Mouse (Mus musculus) limb, embryonic 14.5 days (tissue): ENCODE measurements at regions not wholly inside any gene's neighbourhood (a gene's known extent, or its start where the extent isn't known, plus 50 kb on each side); places are given as distances from the start of the nearest gene placed in this dataset. TPM values are rescaled to one million over a fixed set of nuclear protein-coding genes. Genes with fewer than 3 reads are reported as not detected.

Experiments used
- ATAC-seq: fragments of 200-750 bp; cut with Nextera tagmentation; 2 replicates; pipeline ENCODE4 v1.8.0; 2017; ENCODE audit warnings: low read depth, moderate number of reproducible peaks, moderate TSS enrichment; ENCODE audit not compliant: low FRiP score
- DNase-seq: peaks from one replicate; pipeline ENCODE4 v3.0.0-alpha.2; 2015; ENCODE audit warnings: low spot score
- H3K27ac ChIP-seq: fragments of 300-500 bp; sonication (generic); replicated peaks from 2 replicates; pipeline ENCODE4 v1.5.1; 2014; ENCODE audit warnings: low read depth, mild to moderate bottlenecking, low read length, moderate library complexity, mixed read lengths
- H3K27me3 ChIP-seq: fragments of 300-500 bp; sonication (generic); 2 replicates; pipeline ENCODE4 v1.6.1; 2014; ENCODE audit warnings: low read length, mixed read lengths; ENCODE audit not compliant: control insufficient read depth, insufficient read depth
- H3K36me3 ChIP-seq: fragments of 300-500 bp; sonication (generic); 2 replicates; pipeline ENCODE4 v1.6.1; 2014; ENCODE audit warnings: mild to moderate bottlenecking, low read length, moderate library complexity, mixed read lengths; ENCODE audit not compliant: control insufficient read depth, insufficient read depth
- H3K4me1 ChIP-seq: fragments of 300-500 bp; sonication (generic); 2 replicates; pipeline ENCODE4 v1.6.1; 2014; ENCODE audit warnings: antibody characterized with exemption, low read length, mixed read lengths; ENCODE audit not compliant: control insufficient read depth, insufficient read depth
- H3K4me2 ChIP-seq: fragments of 300-500 bp; sonication (generic); replicated peaks from 2 replicates; pipeline ENCODE4 v1.6.1; 2014; ENCODE audit warnings: low read depth, mild to moderate bottlenecking, low read length, moderate library complexity; ENCODE audit not compliant: severe bottlenecking
- H3K4me3 ChIP-seq: fragments of 300-500 bp; sonication (generic); replicated peaks from 2 replicates; pipeline ENCODE4 v1.5.1; 2014; ENCODE audit warnings: low read length
- H3K9ac ChIP-seq: fragments of 300-500 bp; sonication (generic); 2 replicates; pipeline ENCODE4 v1.6.1; 2014; ENCODE audit warnings: mild to moderate bottlenecking, low read depth, low read length, moderate library complexity; ENCODE audit not compliant: severe bottlenecking
- H3K9me3 ChIP-seq: fragments of 300-500 bp; sonication (generic); 2 replicates; pipeline ENCODE4 v1.6.1; 2016; ENCODE audit warnings: low read length; ENCODE audit not compliant: control insufficient read depth
- POLR2A ChIP-seq: fragments of 200-500 bp; IDR thresholded peaks from 2 replicates; pipeline ENCODE4 v1.8.0; 2012; ENCODE audit warnings: inconsistent platforms, mild to moderate bottlenecking, moderate library complexity, borderline replicate concordance; ENCODE audit not compliant: insufficient read depth, insufficient read length; ENCODE audit errors: extremely low read depth
- WGBS: fragments of 180-500 bp; shearing (Covaris S2); extraction: QIAGEN DNeasy Blood & Tissue Kit; methylation state at CpG from one replicate; pipeline ENCODE4 v1.1.7; 2014; 5-methylcytosine and 5-hydroxymethylcytosine counted together
- microRNA-seq: library from miRNA; unstranded; fragments of <30 nt; microRNA quantifications from one replicate; pipeline ENCODE4, GENCODE M21; 2016

- Histone ChIP-seq H3K27me3 (no peaks in the 10 kb centered on the region), H3K9me3 (no peaks in the 10 kb centered on the region), H3K9ac (no peak overlapping the region), H3K36me3 (no peaks in the 10 kb centered on the region), H3K4me1 (no peaks in the 10 kb centered on the region), H3K27ac (no peak overlapping the region), H3K4me2 (no peak overlapping the region), H3K4me3 (no peak overlapping the region)
- TF ChIP-seq POLR2A, result no peak
- ATAC-seq, result no peak
- WGBS, result 57% methylated on average over 2 of the region's 2 CpGs
- no peak for DNase-seq
These were observed 135.9 kb upstream of the Cr2 start for GRCm38 (mm10) chr1:195312426-195312825.

DNA sequence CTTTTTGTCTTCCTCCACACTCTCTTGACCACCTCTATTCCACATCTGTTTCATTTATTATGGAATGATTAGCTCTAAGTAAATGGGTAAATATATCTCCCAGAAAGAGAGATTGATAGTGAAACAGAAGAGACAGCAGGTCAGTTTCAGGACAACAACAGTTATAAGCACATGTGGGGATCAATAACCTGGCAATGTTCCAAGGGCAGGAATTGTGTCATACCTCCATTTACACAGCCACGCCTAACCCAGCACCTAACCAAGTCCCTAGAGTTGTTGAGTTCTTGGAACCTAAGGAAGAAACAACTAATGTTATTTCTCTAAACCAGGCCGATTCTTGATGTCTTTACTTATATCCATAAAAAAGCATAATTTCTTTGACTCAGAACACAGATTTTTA is 108.6 kb upstream of the Cr2 start:
- no peak overlapping the region for H3K27ac ChIP-seq
- no peak overlapping the region for H3K4me3 ChIP-seq
- no peak overlapping the region for H3K4me2 ChIP-seq
- H3K27me3 ChIP-seq, result no peaks in the 10 kb centered on the region
- DNase-seq, result no peak
- ATAC-seq, result no peak
- H3K4me1 ChIP-seq, result no peaks in the 10 kb centered on the region
- no peaks in the 10 kb centered on the region for H3K9me3 ChIP-seq
- TF ChIP-seq POLR2A, result no peak
- H3K36me3 ChIP-seq, result no peaks in the 10 kb centered on the region
- WGBS, result 83% methylated on average over 2 of the region's 2 CpGs
- no peak overlapping the region for H3K9ac ChIP-seq

- no peak for TF ChIP-seq POLR2A
- WGBS, result 5% methylated on average over 30 of the region's 30 CpGs
- no peak overlapping the region for H3K4me3 ChIP-seq
These were observed 65.0 kb upstream of the Cr2 start for GRCm38 (mm10) chr1:195241496-195241895.

GRCm38 (mm10) chr1:195232658-195233057 is 56.1 kb upstream of the Cr2 start:
- Histone ChIP-seq H3K36me3 (no peaks in the 10 kb centered on the region), H3K4me1 (no peaks in the 10 kb centered on the region), H3K4me2 (no peak overlapping the region), H3K27me3 (no peaks in the 10 kb centered on the region), H3K9me3 (no peaks in the 10 kb centered on the region), H3K4me3 (no peak overlapping the region), H3K9ac (no peak overlapping the region), H3K27ac (no peak overlapping the region)
- ATAC-seq (no peak), DNase-seq (peak; percentile 40)
- TF ChIP-seq POLR2A, result no peak

More at GRCm38 (mm10) chr1:195241496-195241895, 65.0 kb upstream of the Cr2 start:
- Histone ChIP-seq H3K36me3 (no peaks in the 10 kb centered on the region), H3K4me2 (no peak overlapping the region), H3K27me3 (no peaks in the 10 kb centered on the region), H3K9me3 (no peaks in the 10 kb centered on the region), H3K4me1 (no peaks in the 10 kb centered on the region), H3K9ac (no peak overlapping the region), H3K27ac (no peak overlapping the region)
- ATAC-seq (no peak), DNase-seq (peak; percentile 100)

DNA sequence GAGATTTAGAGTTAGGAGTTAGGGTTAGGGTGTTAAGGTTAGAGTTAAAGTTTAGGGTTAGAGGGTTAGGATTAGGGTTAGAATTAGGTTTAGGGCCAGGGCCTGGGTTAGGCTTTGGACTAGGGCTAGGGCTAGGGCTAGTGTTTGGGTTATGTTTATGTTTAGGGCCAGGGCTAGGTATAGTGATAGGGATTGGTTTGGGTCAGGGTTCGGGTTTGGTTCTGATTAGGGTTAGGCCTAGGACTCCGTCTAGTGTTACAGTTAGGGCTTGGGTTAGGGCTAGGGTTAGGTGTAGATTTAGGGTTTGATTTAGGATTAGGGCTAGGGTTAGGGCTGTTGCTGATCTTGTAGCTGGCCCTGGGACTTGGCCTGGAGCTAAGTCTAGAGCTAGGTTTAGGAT is 50.5 kb upstream of the Cr2 start:
- no peak overlapping the region for H3K4me2 ChIP-seq
- DNase-seq (no peak), ATAC-seq (no peak)
- no peaks in the 10 kb centered on the region for H3K4me1 ChIP-seq
- no peaks in the 10 kb centered on the region for H3K36me3 ChIP-seq
- H3K9me3 ChIP-seq, result no peaks in the 10 kb centered on the region
- WGBS, result 85% methylated on average over 2 of the region's 2 CpGs
- no peak overlapping the region for H3K4me3 ChIP-seq
- no peak overlapping the region for H3K9ac ChIP-seq
- no peak overlapping the region for H3K27ac ChIP-seq
- no peak for TF ChIP-seq POLR2A
- H3K27me3 ChIP-seq, result no peaks in the 10 kb centered on the region

Small RNA genes in the stretch of these regions (microRNA-seq; reads per million reads assigned to microRNA genes)
- not detected for gene Gm24802
